Mouse (Mus musculus) liver, embryonic 16.5 days (tissue): ENCODE results near the gene Npff. TPM values are rescaled to one million over a fixed set of nuclear protein-coding genes. Genes with fewer than 3 reads are reported as not detected.

Experiments used
- ATAC-seq: fragments of 200-750 bp; cut with Nextera tagmentation; 2 replicates; pipeline ENCODE4 v1.8.0; 2017; ENCODE audit warnings: low read depth, mild to moderate bottlenecking, moderate number of reproducible peaks, moderate library complexity
- H3K27ac ChIP-seq: fragments of 300-500 bp; sonication (generic); 2 replicates; pipeline ENCODE4 v1.5.1; 2014; ENCODE audit warnings: mild to moderate bottlenecking, low read length
- H3K27me3 ChIP-seq: fragments of 300-500 bp; sonication (generic); 2 replicates; pipeline ENCODE4 v1.6.1; 2014; ENCODE audit warnings: low read depth, low read length, mixed read lengths; ENCODE audit not compliant: control insufficient read depth, insufficient read depth
- H3K36me3 ChIP-seq: fragments of 300-500 bp; sonication (generic); 2 replicates; pipeline ENCODE4 v1.6.1; 2014; ENCODE audit warnings: mild to moderate bottlenecking; ENCODE audit not compliant: control insufficient read depth, insufficient read depth
- H3K4me1 ChIP-seq: fragments of 300-500 bp; sonication (generic); 2 replicates; pipeline ENCODE4 v1.6.1; 2014; ENCODE audit warnings: low read depth, low read length, mixed read lengths; ENCODE audit not compliant: control insufficient read depth
- H3K4me2 ChIP-seq: fragments of 300-500 bp; sonication (generic); 2 replicates; pipeline ENCODE4 v1.6.1; 2014; ENCODE audit warnings: low read depth, low read length, mixed read lengths
- H3K4me3 ChIP-seq: fragments of 300-500 bp; sonication (generic); 2 replicates; pipeline ENCODE4 v1.5.1; 2014; ENCODE audit warnings: low read depth, mild to moderate bottlenecking, low read length
- H3K9ac ChIP-seq: fragments of 300-500 bp; sonication (generic); 2 replicates; pipeline ENCODE4 v1.6.1; 2014; ENCODE audit warnings: low read depth, low read length
- H3K9me3 ChIP-seq: fragments of 300-500 bp; sonication (generic); replicated peaks from 2 replicates; pipeline ENCODE4 v1.6.1; 2016; ENCODE audit warnings: low read length; ENCODE audit not compliant: control insufficient read depth
- WGBS: fragments of 180-500 bp; shearing (Covaris S2); extraction: QIAGEN DNeasy Blood & Tissue Kit; methylation state at CpG from one replicate; pipeline ENCODE4 v1.1.7; 2014; ENCODE audit not compliant: insufficient replicate concordance; 5-methylcytosine and 5-hydroxymethylcytosine counted together
- polyA plus RNA-seq: library from polyadenylated mRNA; unstranded; fragments of >200 nt; fragmentation: Nextera tagmentation; extraction: Ambion mirVana; gene quantifications from 2 replicates; pipeline ENCODE4 v1.2.1, GENCODE M21; 2015

Gene Npff
- polyA plus RNA-seq, 1 experiment from 2014 or later: 0.57 TPM

GRCm38 (mm10) chr15:102516728-102517404 is 7.9 kb downstream of the Npff start, which contains the start of gene Map3k12:
TSS of gene Map3k12 (minus strand) at chr15:102517064.
- peak within 1 kb of the TSS; percentile 69 for H3K9ac ChIP-seq
- H3K4me3 ChIP-seq: peak within 1 kb of the TSS; percentile 78
- ATAC-seq: no peak
- peaks cover 3% of the 10 kb centered on the region; the same call in 1 of the 2 replicates for H3K27me3 ChIP-seq
- H3K4me1 ChIP-seq: peaks cover 29% of the 10 kb centered on the region
- no peaks in the 10 kb centered on the region for H3K36me3 ChIP-seq
- under 1% methylated on average over 38 of the region's 43 CpGs for WGBS
- H3K4me2 ChIP-seq: peak within 1 kb of the TSS; percentile 98
- H3K27ac ChIP-seq: peak within 1 kb of the TSS; percentile 76
- no peaks in the 10 kb centered on the region for H3K9me3 ChIP-seq

- no peak overlapping the region for H3K27ac ChIP-seq
- no peak for ATAC-seq
- H3K27me3 ChIP-seq: peaks cover 3% of the 10 kb centered on the region; the same call in 1 of the 2 replicates
- no peaks in the 10 kb centered on the region for H3K9me3 ChIP-seq
- H3K36me3 ChIP-seq: no peaks in the 10 kb centered on the region
- 10% methylated on average over 12 of the region's 12 CpGs for WGBS
- H3K4me2 ChIP-seq: peak overlapping the region; percentile 98
- peaks cover 30% of the 10 kb centered on the region for H3K4me1 ChIP-seq
- peak overlapping the region; percentile 69 for H3K9ac ChIP-seq
- peak overlapping the region; percentile 78 for H3K4me3 ChIP-seq
Measured at GRCm38 (mm10) chr15:102516293-102516692, 8.4 kb downstream of the Npff start.

GRCm38 (mm10) chr15:102515791-102516190 is 9.0 kb downstream of the Npff start:
- Histone ChIP-seq H3K4me3 (no peak overlapping the region), H3K36me3 (no peaks in the 10 kb centered on the region), H3K4me1 (peaks cover 35% of the 10 kb centered on the region), H3K27me3 (peaks cover 3% of the 10 kb centered on the region; the same call in 1 of the 2 replicates), H3K27ac (no peak overlapping the region), H3K9me3 (no peaks in the 10 kb centered on the region), H3K4me2 (peak overlapping the region; percentile 98; the same call in 1 of the 2 replicates), H3K9ac (no peak overlapping the region)
- 76% methylated on average over 4 of the region's 4 CpGs for WGBS
- ATAC-seq: no peak

GRCm38 (mm10) chr15:102515261-102515660 is 9.5 kb downstream of the Npff start:
- H3K4me2 ChIP-seq: no peak overlapping the region
- peaks cover 35% of the 10 kb centered on the region for H3K4me1 ChIP-seq
- no peak overlapping the region for H3K9ac ChIP-seq
- no peak overlapping the region for H3K27ac ChIP-seq
- WGBS: 64% methylated on average over 2 of the region's 2 CpGs
- ATAC-seq: no peak
- H3K9me3 ChIP-seq: no peaks in the 10 kb centered on the region
- H3K27me3 ChIP-seq: peaks cover 3% of the 10 kb centered on the region; the same call in 1 of the 2 replicates
- no peaks in the 10 kb centered on the region for H3K36me3 ChIP-seq
- no peak overlapping the region for H3K4me3 ChIP-seq

GRCm38 (mm10) chr15:102513004-102513403 is 11.7 kb downstream of the Npff start:
- WGBS: 53% methylated on average over 3 of the region's 3 CpGs
- no peak overlapping the region for H3K27ac ChIP-seq
- no peak for ATAC-seq

GRCm38 (mm10) chr15:102512471-102512870 is 12.3 kb downstream of the Npff start:
- Histone ChIP-seq H3K27me3 (peaks cover 3% of the 10 kb centered on the region; the same call in 1 of the 2 replicates), H3K4me2 (no peak overlapping the region), H3K9ac (no peak overlapping the region), H3K4me3 (no peak overlapping the region), H3K36me3 (no peaks in the 10 kb centered on the region), H3K4me1 (peaks cover 23% of the 10 kb centered on the region), H3K9me3 (no peaks in the 10 kb centered on the region), H3K27ac (no peak overlapping the region)
- ATAC-seq: no peak

More at GRCm38 (mm10) chr15:102513004-102513403, 11.7 kb downstream of the Npff start:
- no peaks in the 10 kb centered on the region for H3K9me3 ChIP-seq
- no peaks in the 10 kb centered on the region for H3K36me3 ChIP-seq
- peaks cover 23% of the 10 kb centered on the region for H3K4me1 ChIP-seq
- H3K4me2 ChIP-seq: no peak overlapping the region
- no peak overlapping the region for H3K9ac ChIP-seq
- peaks cover 3% of the 10 kb centered on the region; the same call in 1 of the 2 replicates for H3K27me3 ChIP-seq
- H3K4me3 ChIP-seq: no peak overlapping the region

GRCm38 (mm10) chr15:102512010-102512409 is 12.7 kb downstream of the Npff start:
- ATAC-seq: no peak
- no peak overlapping the region for H3K4me3 ChIP-seq
- no peaks in the 10 kb centered on the region for H3K9me3 ChIP-seq
- 54% methylated on average over 5 of the region's 5 CpGs for WGBS
- no peak overlapping the region for H3K4me2 ChIP-seq
- no peak overlapping the region for H3K9ac ChIP-seq
- peaks cover 3% of the 10 kb centered on the region; the same call in 1 of the 2 replicates for H3K27me3 ChIP-seq
- peaks cover 23% of the 10 kb centered on the region for H3K4me1 ChIP-seq
- H3K36me3 ChIP-seq: no peaks in the 10 kb centered on the region
- H3K27ac ChIP-seq: no peak overlapping the region

- 36% methylated on average over 6 of the region's 6 CpGs for WGBS
- H3K4me2 ChIP-seq: no peak overlapping the region
- H3K9ac ChIP-seq: no peak overlapping the region
- H3K27me3 ChIP-seq: peaks cover 3% of the 10 kb centered on the region; the same call in 1 of the 2 replicates
- H3K4me1 ChIP-seq: peaks cover 18% of the 10 kb centered on the region
- H3K27ac ChIP-seq: no peak overlapping the region
- ATAC-seq: no peak
- H3K4me3 ChIP-seq: no peak overlapping the region
- H3K9me3 ChIP-seq: no peaks in the 10 kb centered on the region
- no peaks in the 10 kb centered on the region for H3K36me3 ChIP-seq
Measured at GRCm38 (mm10) chr15:102511285-102511833, 13.4 kb downstream of the Npff start.
